ENCODE assay signal across 17 mouse cellular contexts in the genomic region with DNA sequence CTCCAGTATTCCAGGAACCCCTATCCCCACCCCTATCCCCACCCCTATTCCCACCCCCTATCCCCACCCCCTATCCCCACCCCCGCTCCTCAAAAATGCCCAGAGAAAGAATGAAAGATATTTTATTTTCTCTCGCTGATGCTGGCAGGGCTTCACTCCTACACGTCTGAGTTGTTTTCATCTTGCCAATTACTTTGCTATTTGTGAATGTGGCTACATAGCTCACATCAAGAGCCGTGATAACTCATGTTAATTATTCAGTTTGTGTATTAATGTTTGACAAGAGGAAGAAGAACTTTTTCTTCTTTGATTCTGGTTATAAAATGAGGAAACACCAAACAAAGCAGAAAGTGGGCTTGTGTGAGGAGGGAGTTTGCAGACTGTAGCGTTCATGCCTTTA. TPM values are rescaled to one million over a fixed set of nuclear protein-coding genes. Genes with fewer than 3 reads are reported as not detected.
DNase-seq lines count a peak whose midpoint lies in the region; ATAC-seq and TF ChIP-seq lines count a peak whose summit lies in the region.
"Had no signal": no experiment of that assay in that cellular context is flagged by ENCODE, and none has a peak within 500 bp of the region (broad histone marks: within the 10 kb centered on the region; RNA-seq: fewer than 3 reads in every experiment).

No protein-coding gene starts in this region.

- no peak overlapping the region for H3K4me2 ChIP-seq in lung, embryonic 15.5 days
- H3K4me2 ChIP-seq in kidney, postnatal 0 days (ENCODE audit: low read length) = peak overlapping the region; percentile 28; the same call in 1 of the 2 replicates
- H3K4me2 ChIP-seq in hindbrain, embryonic 12.5 days (replicated peaks) = no peak overlapping the region
- H3K4me2 ChIP-seq: embryonic facial prominence, embryonic 13.5 days; midbrain, embryonic 15.5 days had no signal

- TF ChIP-seq CTCF in kidney, adult 2 months (conservative IDR thresholded peaks at IDR 0.05; ENCODE audit: insufficient read depth, insufficient read length, low read depth, low read length) = no peak
- TF ChIP-seq CTCF in kidney, postnatal 0 days (IDR thresholded peaks at IDR 0.05; ENCODE audit: low read depth) = no peak

- H3K27me3 ChIP-seq in kidney, adult 2 months (replicated peaks; ENCODE audit: control insufficient read depth, insufficient read depth, low read length) = peaks cover 1% of the 10 kb centered on the region; the same call in 1 of the 2 replicates
- no peaks in the 10 kb centered on the region for H3K27me3 ChIP-seq in lung, embryonic 15.5 days
- no peaks in the 10 kb centered on the region for H3K27me3 ChIP-seq in kidney, postnatal 0 days (ENCODE audit: insufficient read depth, low read length)
- H3K27me3 ChIP-seq in hindbrain, embryonic 12.5 days = peaks cover 9% of the 10 kb centered on the region; the same call in 1 of the 2 replicates

- no peaks in the 10 kb centered on the region for H3K36me3 ChIP-seq in kidney, adult 2 months (ENCODE audit: control insufficient read depth, insufficient read depth, low read length)
- H3K36me3 ChIP-seq in lung, embryonic 15.5 days = no peaks in the 10 kb centered on the region
- H3K36me3 ChIP-seq in kidney, postnatal 0 days (ENCODE audit: insufficient read depth, low read length) = no peaks in the 10 kb centered on the region
- H3K36me3 ChIP-seq in hindbrain, embryonic 12.5 days = no peaks in the 10 kb centered on the region
- H3K36me3 ChIP-seq: embryonic facial prominence, embryonic 13.5 days; midbrain, embryonic 15.5 days had no signal

- DNase-seq in kidney, adult 2 months = peak; percentile 43
- DNase-seq in kidney, postnatal 36 days = no peak
- DNase-seq in lung, postnatal 4 days = no peak
- peak; percentile 91 for DNase-seq in kidney, postnatal 0 days (ENCODE audit: low spot score)
- DNase-seq in lung, postnatal 25 days (ENCODE audit: low spot score) = peak; percentile 19
- DNase-seq: adrenal gland, postnatal 36 days; cerebellum, adult 2 months; thymus, postnatal 14 days had no signal

- peak overlapping the region; percentile 95 for H3K27ac ChIP-seq in kidney, adult 2 months (ENCODE audit: insufficient read depth, low read depth, low read length)
- H3K27ac ChIP-seq in lung, embryonic 15.5 days = peak overlapping the region; percentile 90
- peak overlapping the region; percentile 95 for H3K27ac ChIP-seq in kidney, postnatal 0 days
- H3K27ac ChIP-seq in hindbrain, embryonic 12.5 days = no peak overlapping the region
- H3K27ac ChIP-seq: embryonic facial prominence, embryonic 13.5 days; midbrain, embryonic 15.5 days had no signal

- ATAC-seq in lung, embryonic 15.5 days (ENCODE audit: borderline replicate concordance, extremely low read depth, low FRiP score, low TSS enrichment) = peak; percentile 27; the same call in 1 of the 2 replicates
- no peak for ATAC-seq in kidney, postnatal 0 days (replicated peaks; ENCODE audit: low FRiP score, low read depth)
- no peak for ATAC-seq in hindbrain, embryonic 12.5 days (ENCODE audit: low FRiP score)
- ATAC-seq: hindbrain, embryonic 16.5 days; midbrain, embryonic 15.5 days had no signal

- no peak overlapping the region for H3K9ac ChIP-seq in lung, embryonic 15.5 days
- 0 out of 2 replicates have a peak overlapping the region, but pooled peaks have one; percentile 13 for H3K9ac ChIP-seq in kidney, postnatal 0 days (ENCODE audit: low read depth, low read length)
- no peak overlapping the region for H3K9ac ChIP-seq in hindbrain, embryonic 12.5 days
- H3K9ac ChIP-seq: embryonic facial prominence, embryonic 13.5 days; midbrain, embryonic 15.5 days had no signal

- no peaks in the 10 kb centered on the region for H3K9me3 ChIP-seq in lung, embryonic 15.5 days
- H3K9me3 ChIP-seq in kidney, postnatal 0 days (replicated peaks; ENCODE audit: low read length) = no peaks in the 10 kb centered on the region
- H3K9me3 ChIP-seq in hindbrain, embryonic 12.5 days (replicated peaks) = no peaks in the 10 kb centered on the region
- H3K9me3 ChIP-seq: embryonic facial prominence, embryonic 13.5 days; midbrain, embryonic 15.5 days had no signal

- no peak overlapping the region for H3K4me3 ChIP-seq in kidney, adult 2 months (ENCODE audit: insufficient read depth, low read depth, low read length)
- H3K4me3 ChIP-seq in lung, embryonic 15.5 days = no peak overlapping the region
- no peak overlapping the region for H3K4me3 ChIP-seq in kidney, postnatal 0 days (replicated peaks; ENCODE audit: low read depth, low read length)
- H3K4me3 ChIP-seq in hindbrain, embryonic 12.5 days = no peak overlapping the region
- H3K4me3 ChIP-seq: embryonic facial prominence, embryonic 13.5 days; midbrain, embryonic 15.5 days had no signal

- WGBS in kidney, adult 2 months = 19% methylated on average over 5 of the region's 5 CpGs
- WGBS in lung, embryonic 15.5 days = 26% methylated on average over 5 of the region's 5 CpGs
- 15% methylated on average over 5 of the region's 5 CpGs for WGBS in kidney, postnatal 0 days
- 57% methylated on average over 5 of the region's 5 CpGs for WGBS in hindbrain, embryonic 12.5 days

- H3K4me1 ChIP-seq in kidney, adult 2 months (ENCODE audit: control insufficient read depth, insufficient read depth, low read length) = no peaks in the 10 kb centered on the region; the same call in 1 of the 2 replicates
- peaks cover 35% of the 10 kb centered on the region for H3K4me1 ChIP-seq in lung, embryonic 15.5 days
- peaks cover 17% of the 10 kb centered on the region for H3K4me1 ChIP-seq in kidney, postnatal 0 days (replicated peaks; ENCODE audit: insufficient read depth, low read length)
- peaks cover 6% of the 10 kb centered on the region; the same call in 1 of the 2 replicates for H3K4me1 ChIP-seq in hindbrain, embryonic 12.5 days

- no peak for TF ChIP-seq POLR2A in kidney, adult 2 months (IDR thresholded peaks at IDR 0.05; ENCODE audit: low read depth, low read length)

RNA-seq across cellular contexts. Expression of a gene that starts 57.8 kb away (rescaled TPM):
- polyA plus RNA-seq in kidney, adult 2 months (2012; rRNA removed) = not detected in 2 replicates
- polyA plus RNA-seq in lung, embryonic 15.5 days (2015; fragmentation: Nextera tagmentation; extraction: Ambion mirVana) = not detected in 2 replicates
- polyA plus RNA-seq in kidney, postnatal 0 days (2015; fragmentation: Nextera tagmentation; extraction: Ambion mirVana) = not detected in 2 replicates
- polyA plus RNA-seq in hindbrain, embryonic 12.5 days (2016; fragmentation: Nextera tagmentation; extraction: Ambion mirVana) = not detected in 2 replicates
- polyA plus RNA-seq: cerebellum, adult 2 months; cortical plate, adult 2 months; embryonic facial prominence, embryonic 13.5 days; heart, postnatal 0 days; hindbrain, embryonic 16.5 days; large intestine, adult 2 months; limb, embryonic 14.5 days; midbrain, embryonic 15.5 days had no signal

Comparison
In these comparisons a context has a peak if more than half of its experiments do, and no peak if none do; other contexts are left out.
1. DNase-seq: peak in kidney, adult 2 months (single experiment), kidney, postnatal 0 days (single experiment) and lung, postnatal 25 days (single experiment); none in kidney, postnatal 36 days (0 of 2) and lung, postnatal 4 days (0 of 2).